Mouse (Mus musculus) left cerebral cortex, adult 8-10 months (tissue): ENCODE results near the gene Rrh. TPM values are rescaled to one million over a fixed set of nuclear protein-coding genes. Genes with fewer than 3 reads are reported as not detected.
"Not testable (repeated sequence)": the region's sequence is repeated elsewhere in the genome, so short reads cannot be mapped to it uniquely, and the experiment has no call there.

Experiments used
- DNase-seq, 2 experiments: peaks; one replicate each; pipeline ENCODE4 v3.0.0; 2022; ENCODE audit warnings: low spot score in 2 of 2
- total RNA-seq, 4 experiments: library from RNA; stranded (reverse); gene quantifications; 2 replicates each; pipeline ENCODE4 v1.2.4; 2022

Rrh gene
- total RNA-seq, 4 experiments from 2014 or later = 0.57 to 1.1 (median 0.92) TPM

GRCm38 (mm10) chr3:129782746-129783145, 39.6 kb downstream of the Rrh start:
- no peak for DNase-seq

GRCm38 (mm10) chr3:129781435-129781834, 41.0 kb downstream of the Rrh start:
- DNase-seq = no peak

GRCm38 (mm10) chr3:129771210-129771609, 51.2 kb downstream of the Rrh start:
- no peak for DNase-seq

- DNase-seq = no peak
These were observed 55.2 kb downstream of the Rrh start for GRCm38 (mm10) chr3:129766971-129767794.

GRCm38 (mm10) chr3:129766106-129766505, 56.3 kb downstream of the Rrh start:
- DNase-seq = no peak

GRCm38 (mm10) chr3:129757599-129757998, 64.8 kb downstream of the Rrh start:
- not testable (repeated sequence) for DNase-seq

GRCm38 (mm10) chr3:129754650-129755604, 67.5 kb downstream of the Rrh start, which contains the start of gene Egf:
Gene Egf, minus strand, starts transcription at chr3:129755316.
- peak in 1 of 2 experiments; percentile 4 for DNase-seq

Other genes with a start within 250 kb of the Rrh start
- gene Egf, start 67.3 kb downstream of the Rrh start, total RNA-seq = 1 to 10 TPM; 1.8 to 2.7 (median 2.3) TPM
- gene Lrit3, start 18.6 kb downstream of the Rrh start, total RNA-seq = under 1 TPM in 2 of 4 experiments, not detected in 2; 0.20 to 0.21 TPM
- 10 to 100 TPM; 42.6 to 58.2 (median 51.6) TPM for gene Gar1, start 8.8 kb upstream of the Rrh start, total RNA-seq
- gene Cfi, start 13.3 kb upstream of the Rrh start, total RNA-seq = under 1 TPM in 1 of 4 experiments, not detected in 3; 0.19 TPM
- 10 to 100 TPM; 16.1 to 19.6 (median 17.7) TPM for gene Pla2g12a, start 56.0 kb upstream of the Rrh start, total RNA-seq
- gene Casp6, start 78.8 kb upstream of the Rrh start, total RNA-seq = 1 to 10 TPM; 3.6 to 6.7 (median 5.4) TPM
- 1 to 10 TPM in 3 of 4 experiments, under 1 TPM in 1; 0.93 to 3.7 (median 1.7) TPM for gene Mcub, start 147.6 kb upstream of the Rrh start, total RNA-seq
- 10 to 100 TPM; 56.3 to 71.2 (median 60.3) TPM for gene Sec24b, start 239.0 kb upstream of the Rrh start, total RNA-seq